Mouse (Mus musculus) heart, embryonic 11.5 days (tissue): ENCODE data around the gene Cbarp. TPM values are rescaled to one million over a fixed set of nuclear protein-coding genes. Genes with fewer than 3 reads are reported as not detected.
A peak's percentile ranks its signal among the peaks of the same experiment; 100 is the strongest.

Experiments used
- ATAC-seq: fragments of 200-750 bp; cut with Nextera tagmentation; replicated peaks from 2 replicates; pipeline ENCODE4 v1.8.0; 2017; ENCODE audit warnings: moderate library complexity; ENCODE audit not compliant: insufficient number of reproducible peaks, low FRiP score, low TSS enrichment
- H3K27ac ChIP-seq: fragments of 300-500 bp; sonication (generic); 2 replicates; pipeline ENCODE4 v1.5.1; 2014; ENCODE audit warnings: mild to moderate bottlenecking, low read depth, low read length
- H3K27me3 ChIP-seq: fragments of 300-500 bp; sonication (generic); 2 replicates; pipeline ENCODE4 v1.6.1; 2014; ENCODE audit warnings: mild to moderate bottlenecking, low read length, mixed read lengths; ENCODE audit not compliant: control insufficient read depth, insufficient read depth
- H3K36me3 ChIP-seq: fragments of 300-500 bp; sonication (generic); 2 replicates; pipeline ENCODE4 v1.6.1; 2014; ENCODE audit warnings: mild to moderate bottlenecking, low read length, moderate library complexity, mixed read lengths; ENCODE audit not compliant: control insufficient read depth, insufficient read depth
- H3K4me1 ChIP-seq: fragments of 300-500 bp; sonication (generic); 2 replicates; pipeline ENCODE4 v1.6.1; 2014; ENCODE audit warnings: low read length; ENCODE audit not compliant: control insufficient read depth, insufficient read depth
- H3K4me2 ChIP-seq: fragments of 300-500 bp; sonication (generic); 2 replicates; pipeline ENCODE4 v1.6.1; 2014; ENCODE audit warnings: mild to moderate bottlenecking, moderate library complexity
- H3K4me3 ChIP-seq: fragments of 300-500 bp; sonication (generic); 2 replicates; pipeline ENCODE4 v1.5.1; 2014; ENCODE audit warnings: low read depth, low read length
- H3K9ac ChIP-seq: fragments of 300-500 bp; sonication (generic); 2 replicates; pipeline ENCODE4 v1.6.1; 2014; ENCODE audit warnings: mild to moderate bottlenecking, low read depth, low read length, moderate library complexity
- H3K9me3 ChIP-seq: fragments of 300-500 bp; sonication (generic); replicated peaks from 2 replicates; pipeline ENCODE4 v1.6.1; 2016; ENCODE audit warnings: low read length; ENCODE audit not compliant: control insufficient read depth
- WGBS: fragments of 180-500 bp; shearing (Covaris S2); extraction: QIAGEN DNeasy Blood & Tissue Kit; methylation state at CpG from one replicate; pipeline ENCODE4 v1.1.7; 2014; ENCODE audit not compliant: insufficient replicate concordance; 5-methylcytosine and 5-hydroxymethylcytosine counted together
- polyA plus RNA-seq: library from polyadenylated mRNA; unstranded; fragments of >200 nt; fragmentation: Nextera tagmentation; extraction: Ambion mirVana; gene quantifications from 2 replicates; pipeline ENCODE4 v1.2.1, GENCODE M21; 2014

Cbarp gene
- polyA plus RNA-seq, 1 experiment from 2014 or later: 2.7 TPM

GRCm38 (mm10) chr10:80144864-80145838 lies 4.5 kb upstream of the Cbarp start:
- 74% methylated on average over 20 of the region's 20 CpGs for WGBS
- H3K27ac ChIP-seq: peak overlapping the region; percentile 99; the same call in 1 of the 2 replicates
- peak overlapping the region; percentile 8; the same call in 1 of the 2 replicates for H3K4me3 ChIP-seq
- H3K9me3 ChIP-seq: no peaks in the 10 kb centered on the region
- peaks cover 23% of the 10 kb centered on the region for H3K36me3 ChIP-seq
- ATAC-seq: no peak
- H3K9ac ChIP-seq: peak overlapping the region; percentile 3
- H3K4me2 ChIP-seq: peak overlapping the region; percentile 18
- no peaks in the 10 kb centered on the region for H3K27me3 ChIP-seq
- H3K4me1 ChIP-seq: peaks cover 40% of the 10 kb centered on the region

DNA sequence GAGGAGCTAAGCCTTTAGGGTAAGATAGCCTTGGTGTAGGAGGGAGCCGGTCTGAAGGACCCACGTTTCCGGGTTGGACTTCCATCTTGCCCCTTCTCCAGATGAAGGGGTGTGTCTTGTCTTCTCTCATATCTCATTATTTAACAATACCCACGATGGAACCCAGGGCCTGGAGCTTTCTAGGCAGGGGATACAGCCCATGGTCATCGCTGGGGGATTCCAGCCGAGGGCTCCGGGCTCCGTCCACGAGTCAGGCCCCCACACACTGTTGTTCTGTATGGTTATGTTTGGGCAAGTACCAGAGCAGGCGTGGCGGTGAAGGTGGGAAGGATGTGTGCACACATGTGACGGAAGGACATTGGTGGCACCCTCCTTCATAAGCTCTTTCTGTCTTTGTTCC lies 3.5 kb upstream of the Cbarp start:
- no peak overlapping the region for H3K4me3 ChIP-seq
- H3K36me3 ChIP-seq: peaks cover 23% of the 10 kb centered on the region
- H3K4me2 ChIP-seq: no peak overlapping the region
- H3K9ac ChIP-seq: peak overlapping the region; percentile 3; the same call in 1 of the 2 replicates
- no peak for ATAC-seq
- H3K27me3 ChIP-seq: no peaks in the 10 kb centered on the region
- 94% methylated on average over 12 of the region's 12 CpGs for WGBS
- no peaks in the 10 kb centered on the region for H3K9me3 ChIP-seq
- H3K4me1 ChIP-seq: peaks cover 40% of the 10 kb centered on the region
- no peak overlapping the region for H3K27ac ChIP-seq

- ATAC-seq: no peak
- peaks cover 40% of the 10 kb centered on the region for H3K4me1 ChIP-seq
- H3K4me2 ChIP-seq: peak overlapping the region; percentile 94; the same call in 1 of the 2 replicates
- peaks cover 23% of the 10 kb centered on the region for H3K36me3 ChIP-seq
- H3K9ac ChIP-seq: 0 out of 2 replicates have a peak overlapping the region, but pooled peaks have one; percentile 16
- H3K4me3 ChIP-seq: peak overlapping the region; percentile 18
- WGBS: 91% methylated on average over 7 of the region's 7 CpGs
- H3K27me3 ChIP-seq: no peaks in the 10 kb centered on the region
- no peak overlapping the region for H3K27ac ChIP-seq
- no peaks in the 10 kb centered on the region for H3K9me3 ChIP-seq
Measured at GRCm38 (mm10) chr10:80143664-80144063, 3.0 kb upstream of the Cbarp start.

- under 1% methylated on average over 15 of the region's 15 CpGs for WGBS
- peaks cover 23% of the 10 kb centered on the region for H3K36me3 ChIP-seq
- H3K4me1 ChIP-seq: peaks cover 46% of the 10 kb centered on the region
- H3K27ac ChIP-seq: peak overlapping the region; percentile 82
- no peaks in the 10 kb centered on the region for H3K9me3 ChIP-seq
- peaks cover 8% of the 10 kb centered on the region for H3K27me3 ChIP-seq
- ATAC-seq: no peak
- H3K4me3 ChIP-seq: peak overlapping the region; percentile 84
- H3K4me2 ChIP-seq: peak overlapping the region; percentile 94
- peak overlapping the region; percentile 93 for H3K9ac ChIP-seq
Measured at GRCm38 (mm10) chr10:80142530-80142925, 1.9 kb upstream of the Cbarp start.

DNA sequence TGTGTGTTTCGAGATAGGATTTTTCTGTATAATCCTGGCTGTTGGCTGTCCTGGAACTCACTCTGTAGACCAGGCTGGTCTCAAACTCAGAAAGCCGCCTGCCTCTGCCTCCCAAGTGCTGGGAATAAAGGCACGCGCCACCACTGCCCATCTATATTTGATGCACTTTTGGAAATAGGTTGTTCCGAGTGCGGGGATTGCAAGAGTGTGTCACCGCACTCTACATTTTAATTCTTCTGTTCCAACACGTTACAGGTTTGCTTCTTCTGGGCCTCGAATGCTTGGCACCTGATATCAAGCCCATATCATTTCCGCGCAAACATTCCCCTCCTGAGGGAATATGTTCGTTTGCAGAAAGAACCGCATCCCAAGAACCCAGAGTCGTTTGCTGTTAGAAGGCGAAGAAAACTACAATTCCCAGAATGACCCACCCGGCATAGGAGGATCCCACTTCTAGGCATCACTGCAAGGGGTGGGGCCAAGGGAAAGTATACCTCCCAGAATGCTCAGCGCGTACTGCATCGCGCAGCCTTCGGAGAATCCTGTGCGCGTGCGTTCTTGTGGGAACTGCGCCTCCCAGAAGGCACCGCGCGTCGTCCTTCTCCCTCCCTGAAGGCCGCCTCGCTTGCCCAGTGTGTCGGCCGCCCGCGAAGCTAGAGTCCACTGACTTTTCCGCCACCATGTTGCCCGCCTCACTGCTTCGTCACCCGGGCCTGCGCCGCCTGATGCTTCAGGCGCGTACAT lies 1.3 kb upstream of the Cbarp start:
- Histone ChIP-seq H3K9me3 (no peaks in the 10 kb centered on the region), H3K27ac (peak overlapping the region; percentile 82), H3K4me3 (peak overlapping the region; percentile 84), H3K4me1 (peaks cover 44% of the 10 kb centered on the region), H3K27me3 (peaks cover 14% of the 10 kb centered on the region), H3K9ac (peak overlapping the region; percentile 93), H3K4me2 (peak overlapping the region; percentile 94), H3K36me3 (peaks cover 23% of the 10 kb centered on the region)
- WGBS: under 1% methylated on average over 43 of the region's 43 CpGs
- peak; percentile 78 for ATAC-seq

- peak overlapping the region; percentile 84 for H3K4me3 ChIP-seq
- H3K9me3 ChIP-seq: no peaks in the 10 kb centered on the region
- peaks cover 21% of the 10 kb centered on the region for H3K36me3 ChIP-seq
- peak overlapping the region; percentile 94 for H3K4me2 ChIP-seq
- peak; percentile 72 for ATAC-seq
- H3K27me3 ChIP-seq: peaks cover 21% of the 10 kb centered on the region
- H3K4me1 ChIP-seq: peaks cover 43% of the 10 kb centered on the region
- WGBS: under 1% methylated on average over 29 of the region's 29 CpGs
- peak overlapping the region; percentile 73 for H3K9ac ChIP-seq
- peak overlapping the region; percentile 74 for H3K27ac ChIP-seq
Measured at GRCm38 (mm10) chr10:80141243-80141642, 608 bp upstream of the Cbarp start.

DNA sequence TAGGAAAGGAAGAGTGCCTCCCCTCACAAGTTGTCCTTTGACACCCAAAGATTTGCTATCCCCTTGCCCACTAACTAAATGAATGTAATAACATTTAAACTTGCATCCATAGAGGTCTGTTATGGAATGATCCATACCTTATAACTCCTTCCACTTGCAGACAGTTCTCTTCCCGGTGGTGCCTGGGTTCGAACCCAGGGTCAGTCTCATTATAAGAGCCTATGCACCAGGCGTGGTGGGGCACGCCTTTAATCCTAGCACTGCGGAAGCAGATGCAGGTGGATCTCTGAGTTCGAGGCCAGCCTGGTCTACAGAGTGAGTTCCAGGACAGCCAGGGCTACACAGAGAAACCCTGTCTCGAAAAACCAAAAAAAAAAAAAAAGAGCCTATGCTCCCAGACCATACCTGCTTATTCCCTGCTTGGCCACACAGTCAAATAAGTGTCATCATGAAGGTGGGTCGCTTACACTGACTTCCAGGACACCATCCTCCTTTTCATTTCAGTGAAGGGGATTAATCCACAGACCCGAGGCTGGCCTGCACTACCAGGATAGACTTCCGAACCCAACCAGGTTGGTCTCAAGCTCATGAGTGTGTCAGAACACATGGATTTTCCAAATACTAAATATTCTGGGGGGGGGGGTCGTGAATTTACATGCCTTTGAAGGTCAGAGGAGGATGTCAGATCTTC lies 515 bp downstream of the Cbarp start:
- Histone ChIP-seq H3K4me1 (peaks cover 33% of the 10 kb centered on the region), H3K27ac (no peak overlapping the region), H3K9me3 (no peaks in the 10 kb centered on the region), H3K4me2 (peak overlapping the region; percentile 94; the same call in 1 of the 2 replicates), H3K27me3 (peaks cover 25% of the 10 kb centered on the region), H3K4me3 (no peak overlapping the region), H3K9ac (no peak overlapping the region), H3K36me3 (peaks cover 13% of the 10 kb centered on the region)
- 71% methylated on average over 11 of the region's 11 CpGs for WGBS
- ATAC-seq: no peak

DNA sequence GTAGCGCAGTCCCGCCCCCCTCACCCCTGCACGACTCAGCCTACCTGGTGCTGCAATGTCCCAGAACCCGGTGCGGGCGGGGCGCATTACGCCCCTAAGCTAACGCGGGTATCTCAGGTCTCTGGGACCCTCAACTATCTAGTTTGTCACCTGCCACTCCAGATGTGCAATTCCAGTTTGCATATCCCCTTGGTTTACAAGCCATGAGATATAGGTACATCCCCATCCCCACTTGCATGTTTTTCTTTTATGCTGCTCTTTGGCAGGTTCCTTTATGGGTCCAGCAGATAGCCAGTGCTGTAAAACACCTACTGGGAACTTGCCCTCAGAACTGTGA lies 1.2 kb downstream of the Cbarp start:
- H3K27ac ChIP-seq: no peak overlapping the region
- H3K4me2 ChIP-seq: peak overlapping the region; percentile 97
- peaks cover 6% of the 10 kb centered on the region for H3K36me3 ChIP-seq
- ATAC-seq: no peak
- peak overlapping the region; percentile 65 for H3K4me3 ChIP-seq
- peaks cover 30% of the 10 kb centered on the region for H3K4me1 ChIP-seq
- 2% methylated on average over 10 of the region's 10 CpGs for WGBS
- H3K9me3 ChIP-seq: no peaks in the 10 kb centered on the region
- H3K27me3 ChIP-seq: peaks cover 27% of the 10 kb centered on the region
- H3K9ac ChIP-seq: peak overlapping the region; percentile 79
